Mouse (Mus musculus): ENCODE results near the gene Aldh3b3. TPM values are rescaled to one million over a fixed set of nuclear protein-coding genes. Genes with fewer than 3 reads are reported as not detected.
"Not testable (repeated sequence)": the region's sequence is repeated elsewhere in the genome, so short reads cannot be mapped to it uniquely, and the experiment has no call there.

Gene Aldh3b3
- polyA plus RNA-seq, 1 experiment from 2014 or later = 0.39 TPM

DNA sequence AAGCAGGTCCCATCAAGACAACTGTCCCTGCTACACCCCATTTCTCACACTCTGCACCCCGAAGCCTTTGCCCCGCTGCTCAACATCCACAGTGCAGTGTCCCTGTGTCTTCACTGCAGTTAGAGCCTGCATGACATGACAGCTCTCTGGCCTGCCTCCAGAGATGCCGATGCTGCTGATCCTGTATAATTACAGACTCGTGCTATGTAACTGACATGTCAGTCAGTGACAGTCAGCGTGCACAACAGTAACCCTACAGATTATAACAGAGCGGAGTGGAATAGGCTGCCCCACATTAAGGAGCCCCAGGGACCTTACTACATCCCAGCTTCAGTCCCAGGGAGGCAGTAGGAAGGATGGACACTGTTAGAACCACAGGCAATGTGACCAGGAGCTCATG is 3.4 kb downstream of the Aldh3b3 start:
- 78% methylated on average over 6 of the region's 6 CpGs for WGBS
- not testable (repeated sequence) for H3K27ac ChIP-seq (ENCODE audit: low read length); H3K4me3 ChIP-seq (replicated peaks; ENCODE audit: low read length); H3K36me3 ChIP-seq (ENCODE audit: control insufficient read depth, insufficient read depth, low read length); H3K4me2 ChIP-seq (ENCODE audit: low read depth, low read length); H3K27me3 ChIP-seq (ENCODE audit: control insufficient read depth, insufficient read depth, low read length); ATAC-seq (ENCODE audit: insufficient read depth, low FRiP score); H3K4me1 ChIP-seq (ENCODE audit: control insufficient read depth, insufficient read depth, low read length); H3K9me3 ChIP-seq (replicated peaks; ENCODE audit: control insufficient read depth, low read length); H3K9ac ChIP-seq (ENCODE audit: low read length)

DNA sequence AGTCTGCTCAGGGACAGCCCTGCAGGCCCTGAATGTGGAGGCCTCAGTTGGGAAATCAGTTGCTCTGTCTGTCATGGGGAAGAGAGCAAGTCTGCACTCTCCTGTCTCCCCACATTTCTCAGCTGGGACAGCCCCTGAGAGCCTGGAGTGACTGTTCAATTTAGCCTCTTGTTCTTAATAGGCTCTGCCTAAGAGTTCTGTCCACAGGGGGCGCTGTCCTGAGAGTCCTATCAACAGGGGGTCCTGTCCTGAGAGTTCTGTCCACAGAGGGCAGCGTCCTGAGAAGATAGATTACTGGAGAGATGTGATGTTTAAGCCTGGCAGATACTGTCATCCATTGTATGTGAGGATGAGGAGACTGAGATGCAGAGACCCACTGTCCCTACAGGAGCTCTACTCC is 4.0 kb downstream of the Aldh3b3 start:
- no peak for ATAC-seq (ENCODE audit: insufficient read depth, low FRiP score)
- H3K27me3 ChIP-seq (ENCODE audit: control insufficient read depth, insufficient read depth, low read length) = no peaks in the 10 kb centered on the region
- no peak overlapping the region for H3K27ac ChIP-seq (ENCODE audit: low read length)
- no peak overlapping the region for H3K4me2 ChIP-seq (ENCODE audit: low read depth, low read length)
- no peaks in the 10 kb centered on the region for H3K9me3 ChIP-seq (replicated peaks; ENCODE audit: control insufficient read depth, low read length)
- no peaks in the 10 kb centered on the region for H3K36me3 ChIP-seq (ENCODE audit: control insufficient read depth, insufficient read depth, low read length)
- 13% methylated on average over 2 of the region's 2 CpGs for WGBS
- no peak overlapping the region for H3K4me3 ChIP-seq (replicated peaks; ENCODE audit: low read length)
- no peaks in the 10 kb centered on the region for H3K4me1 ChIP-seq (ENCODE audit: control insufficient read depth, insufficient read depth, low read length)
- H3K9ac ChIP-seq (ENCODE audit: low read length) = no peak overlapping the region

DNA sequence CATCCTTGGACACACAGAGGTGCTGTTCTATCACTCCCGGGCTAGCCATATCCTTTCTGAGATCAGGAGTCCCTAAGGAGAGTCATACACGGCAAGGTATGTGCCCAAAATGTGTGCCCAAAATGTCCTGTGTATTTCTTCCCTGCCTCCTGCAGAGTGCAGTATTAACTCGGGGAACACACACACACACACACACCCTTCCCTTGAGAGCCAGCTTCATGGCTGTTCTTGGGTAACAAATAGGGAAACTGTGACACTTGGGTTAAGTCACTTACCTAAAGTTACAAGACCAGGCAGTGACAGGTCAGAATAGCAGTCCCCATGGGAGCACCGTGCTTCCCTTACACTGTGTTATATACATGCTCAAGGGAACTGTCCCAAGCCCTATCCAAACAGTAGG is 5.6 kb downstream of the Aldh3b3 start:
- no peaks in the 10 kb centered on the region for H3K27me3 ChIP-seq (ENCODE audit: control insufficient read depth, insufficient read depth, low read length)
- H3K9me3 ChIP-seq (replicated peaks; ENCODE audit: control insufficient read depth, low read length) = no peaks in the 10 kb centered on the region
- no peak overlapping the region for H3K4me3 ChIP-seq (replicated peaks; ENCODE audit: low read length)
- ATAC-seq (ENCODE audit: insufficient read depth, low FRiP score) = no peak
- H3K27ac ChIP-seq (ENCODE audit: low read length) = no peak overlapping the region
- no peak overlapping the region for H3K4me2 ChIP-seq (ENCODE audit: low read depth, low read length)
- WGBS = 63% methylated on average over 4 of the region's 4 CpGs
- no peaks in the 10 kb centered on the region for H3K4me1 ChIP-seq (ENCODE audit: control insufficient read depth, insufficient read depth, low read length)
- H3K36me3 ChIP-seq (ENCODE audit: control insufficient read depth, insufficient read depth, low read length) = no peaks in the 10 kb centered on the region
- H3K9ac ChIP-seq (ENCODE audit: low read length) = no peak overlapping the region

DNA sequence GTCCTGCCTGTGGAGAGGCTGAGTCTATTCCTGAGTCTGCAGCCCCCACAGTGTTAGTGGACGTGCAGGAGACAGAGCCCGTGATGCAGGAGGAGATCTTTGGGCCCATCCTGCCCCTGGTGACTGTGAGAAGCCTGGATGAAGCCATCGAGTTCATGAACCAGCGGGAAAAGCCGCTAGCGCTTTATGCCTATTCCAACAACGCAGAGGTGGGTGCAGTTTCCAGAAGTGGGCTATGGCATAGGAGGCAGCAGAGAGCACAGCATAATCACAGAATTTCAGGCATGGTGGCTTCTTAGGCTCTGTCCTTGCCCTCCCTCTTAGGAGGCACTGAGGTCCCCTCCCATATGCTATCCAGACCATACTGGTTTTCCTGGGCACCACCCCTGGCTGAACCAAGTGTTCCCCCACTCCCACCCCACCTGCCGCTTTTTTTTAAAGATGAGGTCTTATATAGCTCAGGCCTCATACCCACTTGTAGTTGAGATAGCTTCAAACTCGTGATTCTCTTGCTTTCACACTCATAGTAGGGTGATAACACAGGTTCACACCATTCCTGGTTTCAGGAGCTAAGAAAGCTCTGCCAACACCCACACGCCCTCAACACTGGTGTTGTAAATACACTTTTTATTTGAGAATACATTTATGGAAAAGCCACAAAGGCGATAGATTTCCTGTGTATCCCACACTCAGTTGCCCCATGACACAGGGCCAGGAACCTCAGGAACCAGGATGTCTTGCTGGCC is 8.1 kb downstream of the Aldh3b3 start:
- H3K27me3 ChIP-seq (ENCODE audit: control insufficient read depth, insufficient read depth, low read length) = no peaks in the 10 kb centered on the region
- no peaks in the 10 kb centered on the region for H3K36me3 ChIP-seq (ENCODE audit: control insufficient read depth, insufficient read depth, low read length)
- peaks cover 4% of the 10 kb centered on the region; the same call in 1 of the 2 replicates for H3K4me1 ChIP-seq (ENCODE audit: control insufficient read depth, insufficient read depth, low read length)
- WGBS = 70% methylated on average over 11 of the region's 11 CpGs
- no peak overlapping the region for H3K27ac ChIP-seq (ENCODE audit: low read length)
- no peak overlapping the region for H3K4me3 ChIP-seq (replicated peaks; ENCODE audit: low read length)
- no peaks in the 10 kb centered on the region for H3K9me3 ChIP-seq (replicated peaks; ENCODE audit: control insufficient read depth, low read length)
- H3K9ac ChIP-seq (ENCODE audit: low read length) = no peak overlapping the region
- no peak for ATAC-seq (ENCODE audit: insufficient read depth, low FRiP score)
- H3K4me2 ChIP-seq (ENCODE audit: low read depth, low read length) = no peak overlapping the region

DNA sequence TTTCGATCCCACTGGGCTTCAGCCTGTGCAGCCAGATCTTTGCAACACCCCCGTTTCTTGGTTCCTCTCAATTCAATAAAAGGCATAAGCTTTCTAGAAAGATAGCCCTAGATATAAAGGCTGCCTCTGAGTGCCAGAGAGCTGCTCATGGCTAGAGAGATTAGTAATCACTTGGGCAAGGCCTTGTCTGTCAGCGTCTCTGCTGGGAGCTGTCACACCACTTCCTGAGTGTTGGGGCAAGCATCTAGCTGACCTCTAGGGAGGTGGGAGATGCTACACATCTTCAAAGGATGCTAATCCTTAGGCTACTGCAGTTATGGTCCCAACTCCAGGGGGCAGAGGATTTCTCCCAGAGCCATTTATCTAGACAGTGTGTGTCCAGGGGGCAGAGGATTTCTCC is 8.8 kb downstream of the Aldh3b3 start:
- Histone ChIP-seq H3K4me1 (ENCODE audit: control insufficient read depth, insufficient read depth, low read length) (peaks cover 4% of the 10 kb centered on the region; the same call in 1 of the 2 replicates), H3K4me3 (replicated peaks; ENCODE audit: low read length) (no peak overlapping the region), H3K27ac (ENCODE audit: low read length) (no peak overlapping the region), H3K27me3 (ENCODE audit: control insufficient read depth, insufficient read depth, low read length) (no peaks in the 10 kb centered on the region), H3K4me2 (ENCODE audit: low read depth, low read length) (no peak overlapping the region), H3K9me3 (replicated peaks; ENCODE audit: control insufficient read depth, low read length) (no peaks in the 10 kb centered on the region), H3K9ac (ENCODE audit: low read length) (no peak overlapping the region), H3K36me3 (ENCODE audit: control insufficient read depth, insufficient read depth, low read length) (no peaks in the 10 kb centered on the region)
- no peak for ATAC-seq (ENCODE audit: insufficient read depth, low FRiP score)
- WGBS = 56% methylated on average over 3 of the region's 3 CpGs

DNA sequence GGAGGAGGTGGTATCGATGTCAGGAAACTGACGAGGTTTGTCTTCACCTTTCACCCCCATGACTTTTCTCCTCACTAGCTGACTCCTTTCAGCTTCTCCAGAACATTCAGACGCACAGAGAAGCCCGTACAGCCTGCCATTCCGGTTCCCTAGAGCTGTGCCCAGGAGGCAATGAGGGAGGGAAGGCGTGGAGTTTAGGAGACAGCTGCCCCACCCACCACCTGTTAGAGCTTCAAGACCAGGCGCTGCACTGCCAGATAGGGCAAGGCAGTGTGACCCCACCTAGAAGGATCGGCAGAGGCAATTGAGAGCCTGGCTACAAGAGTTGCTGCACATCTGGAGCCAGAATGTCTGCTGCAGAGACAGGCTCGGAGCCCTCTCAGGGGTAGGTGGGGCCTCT is 13.8 kb downstream of the Aldh3b3 start, which contains the start of gene Aldh3b2:
Gene Aldh3b2 (plus strand): TSS at position 100 of the 400 bp plus-strand sequence.
- ATAC-seq (ENCODE audit: insufficient read depth, low FRiP score) = peak; percentile 87; the same call in 1 of the 2 replicates

DNA sequence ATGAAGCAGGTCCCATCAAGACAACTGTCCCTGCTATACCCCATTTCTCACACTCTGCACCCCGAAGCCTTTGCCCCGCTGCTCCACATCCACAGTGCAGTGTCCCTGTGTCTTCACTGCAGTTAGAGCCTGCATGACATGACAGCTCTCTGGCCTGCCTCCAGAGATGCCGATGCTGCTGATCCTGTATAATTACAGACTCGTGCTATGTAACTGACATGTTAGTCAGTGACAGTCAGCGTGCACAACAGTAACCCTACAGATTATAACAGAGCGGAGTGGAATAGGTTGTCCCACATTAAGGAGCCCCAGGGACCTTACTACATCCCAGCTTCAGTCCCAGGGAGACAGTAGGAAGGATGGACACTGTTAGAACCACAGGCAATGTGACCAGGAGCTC is 16.2 kb downstream of the Aldh3b3 start:
- not testable (repeated sequence) for H3K9me3 ChIP-seq (replicated peaks; ENCODE audit: control insufficient read depth, low read length); H3K27me3 ChIP-seq (ENCODE audit: control insufficient read depth, insufficient read depth, low read length); H3K4me1 ChIP-seq (ENCODE audit: control insufficient read depth, insufficient read depth, low read length); H3K4me3 ChIP-seq (replicated peaks; ENCODE audit: low read length); H3K36me3 ChIP-seq (ENCODE audit: control insufficient read depth, insufficient read depth, low read length); H3K27ac ChIP-seq (ENCODE audit: low read length); ATAC-seq (ENCODE audit: insufficient read depth, low FRiP score); H3K4me2 ChIP-seq (ENCODE audit: low read depth, low read length); H3K9ac ChIP-seq (ENCODE audit: low read length)
- 76% methylated on average over 6 of the region's 6 CpGs for WGBS

More for the DNA sequence above, 13.8 kb downstream of the Aldh3b3 start, which contains the start of gene Aldh3b2:
- Histone ChIP-seq H3K4me1 (ENCODE audit: control insufficient read depth, insufficient read depth, low read length) (peaks cover 4% of the 10 kb centered on the region; the same call in 1 of the 2 replicates), H3K4me2 (ENCODE audit: low read depth, low read length) (peak within 1 kb of the TSS; percentile 17; the same call in 1 of the 2 replicates), H3K27ac (ENCODE audit: low read length) (peak within 1 kb of the TSS; percentile 40), H3K36me3 (ENCODE audit: control insufficient read depth, insufficient read depth, low read length) (no peaks in the 10 kb centered on the region), H3K9me3 (replicated peaks; ENCODE audit: control insufficient read depth, low read length) (no peaks in the 10 kb centered on the region), H3K27me3 (ENCODE audit: control insufficient read depth, insufficient read depth, low read length) (no peaks in the 10 kb centered on the region), H3K4me3 (replicated peaks; ENCODE audit: low read length) (peak within 1 kb of the TSS; percentile 3), H3K9ac (ENCODE audit: low read length) (0 out of 2 replicates have a peak within 1 kb of the TSS, but pooled peaks have one; percentile 43)
- 26% methylated on average over 9 of the region's 9 CpGs for WGBS

DNA sequence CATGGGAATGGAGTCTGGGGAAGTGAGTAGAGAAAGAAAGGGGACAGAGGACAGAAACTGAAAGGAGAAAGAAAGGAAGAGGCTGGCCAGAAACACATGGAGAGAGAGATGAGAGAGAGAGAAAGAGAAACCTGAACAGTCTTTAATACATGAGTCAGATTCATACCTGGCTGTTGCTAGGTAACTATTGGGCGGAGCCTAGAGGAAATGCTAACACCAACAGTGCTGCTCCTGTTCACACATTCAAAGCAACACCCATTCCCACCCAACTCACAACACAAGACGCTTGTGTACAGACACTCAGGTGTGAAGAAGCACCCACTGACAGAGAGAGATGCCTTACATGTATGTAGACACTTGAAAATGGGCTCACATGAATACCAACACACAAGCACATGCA is 17.4 kb downstream of the Aldh3b3 start:
- Histone ChIP-seq H3K36me3 (ENCODE audit: control insufficient read depth, insufficient read depth, low read length) (no peaks in the 10 kb centered on the region), H3K27me3 (ENCODE audit: control insufficient read depth, insufficient read depth, low read length) (no peaks in the 10 kb centered on the region), H3K9me3 (replicated peaks; ENCODE audit: control insufficient read depth, low read length) (no peaks in the 10 kb centered on the region), H3K4me1 (ENCODE audit: control insufficient read depth, insufficient read depth, low read length) (0 out of 2 replicates have a peak, but pooled peaks cover 2% of the 10 kb centered on the region), H3K27ac (ENCODE audit: low read length) (no peak overlapping the region; the same call in 1 of the 2 replicates), H3K9ac (ENCODE audit: low read length) (no peak overlapping the region), H3K4me2 (ENCODE audit: low read depth, low read length) (no peak overlapping the region), H3K4me3 (replicated peaks; ENCODE audit: low read length) (no peak overlapping the region)
- WGBS = 61% methylated on average over 2 of the region's 2 CpGs
- no peak for ATAC-seq (ENCODE audit: insufficient read depth, low FRiP score)

DNA sequence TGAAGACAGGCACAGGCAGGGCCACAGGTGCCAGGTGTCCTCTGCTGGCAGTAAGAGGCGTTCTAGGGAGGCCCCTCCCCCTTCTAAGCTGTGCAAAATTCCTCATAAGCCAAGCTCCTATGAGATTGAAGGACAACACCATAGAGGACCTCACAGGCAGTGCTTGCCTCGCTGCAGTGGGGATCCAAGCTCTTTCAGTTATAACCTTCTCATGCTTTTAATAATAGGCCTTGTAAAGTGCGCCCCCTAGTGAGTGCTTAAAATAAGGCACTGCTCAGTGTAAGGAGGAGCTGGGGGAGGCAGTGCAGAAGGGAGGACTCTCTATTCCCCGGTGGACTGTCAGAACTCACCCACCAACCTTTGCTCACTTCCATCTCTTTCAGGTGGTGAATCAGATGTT is 21.9 kb downstream of the Aldh3b3 start:
- H3K4me2 ChIP-seq (ENCODE audit: low read depth, low read length) = no peak overlapping the region
- H3K4me1 ChIP-seq (ENCODE audit: control insufficient read depth, insufficient read depth, low read length) = 0 out of 2 replicates have a peak, but pooled peaks cover 2% of the 10 kb centered on the region
- no peak overlapping the region for H3K4me3 ChIP-seq (replicated peaks; ENCODE audit: low read length)
- WGBS = 11% methylated on average over 4 of the region's 4 CpGs
- no peak overlapping the region for H3K27ac ChIP-seq (ENCODE audit: low read length)
- H3K27me3 ChIP-seq (ENCODE audit: control insufficient read depth, insufficient read depth, low read length) = no peaks in the 10 kb centered on the region
- no peaks in the 10 kb centered on the region for H3K9me3 ChIP-seq (replicated peaks; ENCODE audit: control insufficient read depth, low read length)
- no peak overlapping the region; the same call in 1 of the 2 replicates for H3K9ac ChIP-seq (ENCODE audit: low read length)
- peak; percentile 74 for ATAC-seq (ENCODE audit: insufficient read depth, low FRiP score)
- no peaks in the 10 kb centered on the region for H3K36me3 ChIP-seq (ENCODE audit: control insufficient read depth, insufficient read depth, low read length)

Measured in stomach, embryonic 16.5 days (tissue).